Mouse (Mus musculus): Measurements from ENCODE around the gene Cdh15. TPM values are rescaled to one million over a fixed set of nuclear protein-coding genes. Genes with fewer than 3 reads are reported as not detected.
A peak's percentile ranks its signal among the peaks of the same experiment; 100 is the strongest.

Cdh15 gene
- total RNA-seq, 4 experiments from 2014 or later = 0.62 to 1.2 (median 1.1) TPM

GRCm38 (mm10) chr8:122883671-122884070 is 35.9 kb downstream of the Cdh15 start:
- no peak for DNase-seq (ENCODE audit: low spot score in 2 of 2)

- DNase-seq (ENCODE audit: low spot score in 2 of 2) = no peak
Observed at GRCm38 (mm10) chr8:122891440-122891839, 43.7 kb downstream of the Cdh15 start.

- DNase-seq (ENCODE audit: low spot score in 2 of 2) = no peak
Observed at GRCm38 (mm10) chr8:122893451-122893850, 45.7 kb downstream of the Cdh15 start.

DNA sequence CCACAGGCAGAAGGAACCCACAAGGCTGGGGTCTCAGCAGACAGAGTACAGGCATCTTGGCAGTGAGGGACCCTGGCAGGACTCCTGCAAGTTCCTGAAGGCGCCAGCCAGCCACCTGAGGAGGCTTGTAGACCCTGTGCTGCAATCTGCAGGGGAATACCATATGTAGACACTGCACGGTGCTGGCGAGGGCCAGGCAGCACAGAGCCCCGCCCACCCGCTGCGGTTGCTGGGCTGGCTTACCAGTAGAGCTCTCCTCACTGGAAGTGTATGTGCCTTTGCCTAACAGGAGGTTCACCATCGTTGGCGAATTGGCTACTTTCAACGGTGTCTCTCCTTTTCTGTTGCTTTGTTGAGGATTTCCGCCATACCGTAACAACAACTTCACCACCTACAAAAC is 48.6 kb downstream of the Cdh15 start:
- DNase-seq (ENCODE audit: low spot score in 2 of 2) = no peak

DNA sequence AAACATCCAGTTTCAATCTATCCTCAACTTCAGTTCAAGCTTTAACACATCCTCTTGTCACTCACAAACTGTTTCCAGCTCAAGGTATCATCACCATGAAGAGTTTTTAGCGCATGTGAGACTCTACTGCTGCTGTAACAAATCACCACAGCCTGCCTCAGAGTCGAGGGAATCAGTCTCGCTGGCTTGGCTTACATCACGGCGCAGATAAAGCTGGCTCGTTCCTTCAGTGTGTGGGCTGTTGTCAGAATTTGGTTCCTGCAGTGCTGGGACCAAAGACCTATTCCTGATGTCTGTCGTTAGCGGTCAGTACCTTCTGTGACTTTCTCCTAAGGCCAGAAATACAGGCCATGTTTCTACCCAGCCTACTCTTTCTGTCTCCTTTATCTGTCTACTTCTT is 49.4 kb downstream of the Cdh15 start:
- no peak for DNase-seq (ENCODE audit: low spot score in 2 of 2)

DNA sequence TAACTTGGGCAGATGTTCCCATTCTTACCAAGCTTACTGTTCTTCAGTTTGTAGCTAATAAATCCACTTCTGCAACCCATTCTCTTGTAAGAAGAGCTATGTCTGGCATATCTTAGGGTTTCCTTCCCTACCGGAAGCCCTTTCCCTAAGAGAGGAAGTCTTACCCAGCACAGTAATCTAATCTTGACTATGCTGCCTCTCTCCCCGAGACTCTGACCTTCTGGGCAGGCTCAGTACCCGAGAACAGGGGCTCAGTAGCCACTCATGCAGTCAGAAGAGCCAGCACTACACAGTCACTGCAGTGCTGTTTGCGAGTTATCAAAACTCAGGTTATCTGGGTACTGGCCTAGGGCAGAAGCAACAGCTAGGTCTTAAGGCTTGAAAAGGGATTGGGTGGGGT is 50.3 kb downstream of the Cdh15 start:
- DNase-seq (ENCODE audit: low spot score in 2 of 2) = no peak

DNA sequence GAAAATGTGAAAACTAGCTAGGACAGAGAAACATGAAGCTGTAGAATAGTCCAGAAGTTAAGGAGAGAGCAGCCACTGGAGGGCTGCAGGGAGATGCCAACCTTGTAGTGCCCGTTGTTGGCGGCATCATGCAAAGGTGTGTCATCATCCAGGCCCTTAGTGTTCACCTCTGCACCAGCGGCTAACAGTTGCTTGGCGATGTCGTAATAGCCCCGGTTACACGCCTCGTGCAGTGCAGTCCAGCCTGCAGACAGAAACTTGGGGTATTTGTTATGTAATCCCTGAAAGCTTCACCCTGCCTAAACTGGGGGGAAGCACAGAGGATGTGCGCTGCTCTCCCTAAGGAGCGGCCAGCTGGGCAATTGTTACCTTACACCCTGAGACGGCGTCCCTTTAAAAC is 50.7 kb downstream of the Cdh15 start:
- no peak for DNase-seq (ENCODE audit: low spot score in 2 of 2)

DNA sequence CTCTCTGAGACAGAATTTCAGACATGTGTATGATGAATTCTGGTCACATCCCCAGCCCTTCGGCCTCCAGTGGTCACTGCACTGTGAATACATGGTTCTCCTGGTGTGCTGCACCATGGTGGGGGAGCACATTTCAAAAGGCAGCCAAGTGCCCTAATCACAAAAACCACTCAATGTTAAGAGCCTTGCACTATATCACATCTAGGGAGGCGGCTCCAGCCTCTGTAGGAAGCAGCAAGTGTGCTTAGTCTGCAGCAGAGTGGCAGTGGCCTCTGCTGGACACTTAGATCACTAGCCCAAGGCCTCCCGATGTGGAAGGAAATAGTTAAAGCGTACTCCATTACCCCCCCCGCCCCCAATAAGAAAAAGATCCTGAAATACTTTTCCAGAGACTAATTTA is 51.3 kb downstream of the Cdh15 start:
- no peak for DNase-seq (ENCODE audit: low spot score in 2 of 2)

- no peak for DNase-seq (ENCODE audit: low spot score in 2 of 2)
Observed at GRCm38 (mm10) chr8:122901476-122901875, 53.7 kb downstream of the Cdh15 start.

GRCm38 (mm10) chr8:122901892-122902515 is 54.2 kb downstream of the Cdh15 start:
- DNase-seq (ENCODE audit: low spot score in 2 of 2) = no peak

- no peak for DNase-seq (ENCODE audit: low spot score in 2 of 2)
Observed at GRCm38 (mm10) chr8:122902581-122902980, 54.8 kb downstream of the Cdh15 start.

DNA sequence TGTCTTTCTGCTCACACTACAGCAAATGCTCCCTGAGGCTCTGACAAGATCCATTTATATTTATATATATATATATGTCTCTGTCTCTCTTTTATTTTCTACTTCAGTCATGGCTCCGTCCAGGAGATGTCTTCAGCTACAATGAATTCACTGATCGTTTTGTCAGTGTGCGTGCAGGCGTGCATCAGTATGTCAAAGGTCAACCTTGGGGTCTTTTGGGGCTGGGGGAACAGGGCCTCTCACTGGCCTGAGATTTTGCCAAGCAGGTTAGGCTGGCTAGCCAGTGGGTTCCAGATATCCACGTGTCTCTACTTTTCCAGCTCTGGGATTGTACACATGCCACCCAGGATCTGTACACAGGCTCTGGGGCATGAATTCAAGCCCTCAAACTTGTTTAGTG is 55.2 kb downstream of the Cdh15 start:
- DNase-seq (ENCODE audit: low spot score in 2 of 2) = no peak

- no peak for DNase-seq (ENCODE audit: low spot score in 2 of 2)
Observed at GRCm38 (mm10) chr8:122904496-122904895, 56.7 kb downstream of the Cdh15 start.

GRCm38 (mm10) chr8:122905346-122905745 is 57.6 kb downstream of the Cdh15 start:
- no peak for DNase-seq (ENCODE audit: low spot score in 2 of 2)

GRCm38 (mm10) chr8:122906463-122907021 is 58.8 kb downstream of the Cdh15 start:
- DNase-seq (ENCODE audit: low spot score in 2 of 2) = peak; percentile 82 to 90

DNA sequence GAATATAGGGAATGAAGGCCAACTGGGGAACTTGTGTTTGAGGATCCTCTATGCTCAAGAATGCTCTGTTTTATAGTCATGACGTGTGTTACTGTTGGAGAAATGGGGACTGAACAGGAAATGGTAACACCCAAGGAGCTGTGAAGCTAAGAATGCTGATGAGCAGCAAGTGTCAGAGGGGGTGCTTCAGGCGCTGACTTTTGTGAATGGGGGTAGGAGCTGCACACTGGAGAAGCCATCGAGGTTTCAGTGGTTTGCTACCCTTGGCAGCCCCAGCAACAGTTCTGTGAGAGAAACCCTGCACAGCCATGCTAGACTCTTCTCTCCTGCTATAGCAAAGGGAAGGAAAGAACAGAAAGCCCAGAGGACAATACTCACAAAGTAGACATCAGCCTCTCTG is 64.4 kb downstream of the Cdh15 start:
- DNase-seq (ENCODE audit: low spot score in 2 of 2) = no peak

DNA sequence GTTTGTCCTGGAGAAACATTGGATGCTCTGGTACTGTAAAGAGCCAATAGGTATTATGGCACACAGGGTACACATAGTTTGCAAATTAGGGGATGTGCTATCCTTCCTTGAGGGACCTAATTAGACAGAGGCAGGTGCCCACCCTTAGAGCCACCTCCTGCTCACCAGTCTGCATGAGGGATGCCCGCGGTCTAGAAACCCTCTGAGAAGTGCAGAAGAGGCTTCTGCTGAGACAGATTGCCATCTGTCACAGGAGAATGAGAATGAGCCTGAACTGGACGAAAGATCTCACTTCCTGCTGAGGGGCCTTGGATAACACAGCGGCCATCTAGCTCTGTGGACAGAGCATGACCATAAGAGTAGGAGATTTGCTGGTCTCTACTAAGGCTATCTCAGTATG is 65.1 kb downstream of the Cdh15 start:
- DNase-seq (ENCODE audit: low spot score in 2 of 2) = no peak

GRCm38 (mm10) chr8:122916766-122917165 is 69.0 kb downstream of the Cdh15 start:
- DNase-seq (ENCODE audit: low spot score in 2 of 2) = no peak

Other genes starting within 250 kb of the Cdh15 start
- gene Galns, start 236.5 kb upstream of the Cdh15 start, total RNA-seq (2022) = 10 to 100 TPM in 3 of 4 experiments, 1 to 10 TPM in 1; 9.3 to 11.5 (median 10.9) TPM
- 10 to 100 TPM; 73.8 to 84.5 (median 76.0) TPM for gene Trappc2l, start 236.3 kb upstream of the Cdh15 start, total RNA-seq (2022)
- not detected for gene Pabpn1l, start 225.2 kb upstream of the Cdh15 start, total RNA-seq (2022)
- 10 to 100 TPM; 21.6 to 26.5 (median 24.1) TPM for gene Cbfa2t3, start 148.9 kb upstream of the Cdh15 start, total RNA-seq (2022)
- 10 to 100 TPM; 22.7 to 28.2 (median 26.1) TPM for gene Acsf3, start 72.5 kb upstream of the Cdh15 start, total RNA-seq (2022)
- gene Ankrd11, start 194.3 kb downstream of the Cdh15 start, total RNA-seq (2022) = 100 to 1,000 TPM; 146 to 152 (median 151) TPM
- 10 to 100 TPM; 54.2 to 66.2 (median 63.3) TPM for gene Spg7, start 215.0 kb downstream of the Cdh15 start, total RNA-seq (2022)